Mouse (Mus musculus): Measurements from ENCODE around the gene Defb36. TPM values are rescaled to one million over a fixed set of nuclear protein-coding genes. Genes with fewer than 3 reads are reported as not detected.

Gene Defb36
- total RNA-seq, 2 experiments from 2014 or later = not detected

- peak; percentile 17 to 43 for DNase-seq (ENCODE audit: low spot score in 2 of 2)
Observed at GRCm38 (mm10) chr2:152620367-152621134, 16.4 kb downstream of the Defb36 start.

GRCm38 (mm10) chr2:152622151-152622550, 18.0 kb downstream of the Defb36 start:
- no peak for DNase-seq (ENCODE audit: low spot score in 2 of 2)

- DNase-seq (ENCODE audit: low spot score in 2 of 2) = no peak
Observed at GRCm38 (mm10) chr2:152622953-152623352, 18.8 kb downstream of the Defb36 start, which contains the start of gene Defb25. Gene Defb25, minus strand, starts transcription at chr2:152623053.

GRCm38 (mm10) chr2:152624566-152624965, 20.4 kb downstream of the Defb36 start:
- DNase-seq (ENCODE audit: low spot score in 2 of 2) = no peak

- DNase-seq (ENCODE audit: low spot score in 2 of 2) = no peak
Observed at GRCm38 (mm10) chr2:152625256-152625655, 21.1 kb downstream of the Defb36 start.

GRCm38 (mm10) chr2:152626774-152627591, 22.9 kb downstream of the Defb36 start, which contains the start of gene Rem1:
Gene Rem1, plus strand, starts transcription at chr2:152626951.
- DNase-seq (ENCODE audit: low spot score in 2 of 2) = no peak

GRCm38 (mm10) chr2:152628066-152628465, 23.9 kb downstream of the Defb36 start:
- DNase-seq (ENCODE audit: low spot score in 2 of 2) = no peak

GRCm38 (mm10) chr2:152629239-152629638, 25.1 kb downstream of the Defb36 start:
- no peak for DNase-seq (ENCODE audit: low spot score in 2 of 2)

GRCm38 (mm10) chr2:152629904-152630303, 25.8 kb downstream of the Defb36 start:
- no peak for DNase-seq (ENCODE audit: low spot score in 2 of 2)

GRCm38 (mm10) chr2:152633334-152633733, 29.2 kb downstream of the Defb36 start:
- DNase-seq (ENCODE audit: low spot score in 2 of 2) = no peak

- no peak for DNase-seq (ENCODE audit: low spot score in 2 of 2)
Observed at GRCm38 (mm10) chr2:152634311-152634710, 30.2 kb downstream of the Defb36 start.

GRCm38 (mm10) chr2:152636246-152637005, 32.3 kb downstream of the Defb36 start:
- DNase-seq (ENCODE audit: low spot score in 2 of 2) = no peak

- no peak for DNase-seq (ENCODE audit: low spot score in 2 of 2)
Observed at GRCm38 (mm10) chr2:152637006-152637322, 32.8 kb downstream of the Defb36 start.

GRCm38 (mm10) chr2:152637381-152637780, 33.3 kb downstream of the Defb36 start:
- DNase-seq (ENCODE audit: low spot score in 2 of 2) = no peak

GRCm38 (mm10) chr2:152638865-152639264, 34.7 kb downstream of the Defb36 start:
- DNase-seq (ENCODE audit: low spot score in 2 of 2) = no peak

GRCm38 (mm10) chr2:152639406-152640113, 35.4 kb downstream of the Defb36 start:
- no peak for DNase-seq (ENCODE audit: low spot score in 2 of 2)

- no peak for DNase-seq (ENCODE audit: low spot score in 2 of 2)
Observed at GRCm38 (mm10) chr2:152652901-152653620, 48.9 kb downstream of the Defb36 start.

- DNase-seq (ENCODE audit: low spot score in 2 of 2) = peak; percentile 45 to 71
Observed at GRCm38 (mm10) chr2:152653874-152654715, 50.0 kb downstream of the Defb36 start.

GRCm38 (mm10) chr2:152657398-152657797, 53.3 kb downstream of the Defb36 start:
- DNase-seq (ENCODE audit: low spot score in 2 of 2) = no peak
